Mouse (Mus musculus) thymus, postnatal 0 days (tissue): Measurements from ENCODE around the gene Ccdc62. TPM values are rescaled to one million over a fixed set of nuclear protein-coding genes. Genes with fewer than 3 reads are reported as not detected.
A peak's percentile ranks its signal among the peaks of the same experiment; 100 is the strongest.

Experiments
- DNase-seq: peaks from one replicate; pipeline ENCODE4 v3.0.0-alpha.2; 2015; ENCODE audit warnings: low spot score
- polyA plus RNA-seq: library from polyadenylated mRNA; unstranded; fragments of >200 nt; fragmentation: Nextera tagmentation; extraction: Ambion mirVana; gene quantifications from 2 replicates; pipeline ENCODE4 v1.2.1, GENCODE M21; 2015

The Ccdc62 gene
- polyA plus RNA-seq, 1 experiment from 2014 or later = 8.0 TPM

GRCm38 (mm10) chr5:123935931-123936330, 5.5 kb downstream of the Ccdc62 start:
- DNase-seq = no peak

GRCm38 (mm10) chr5:123938479-123938878, 8.0 kb downstream of the Ccdc62 start:
- DNase-seq = no peak

GRCm38 (mm10) chr5:123946546-123946945, 16.1 kb downstream of the Ccdc62 start:
- DNase-seq = no peak

GRCm38 (mm10) chr5:123947041-123947761, 16.7 kb downstream of the Ccdc62 start:
- DNase-seq = peak; percentile 69

GRCm38 (mm10) chr5:123952365-123953045, 22.0 kb downstream of the Ccdc62 start:
- no peak for DNase-seq

GRCm38 (mm10) chr5:123957213-123957612, 26.7 kb downstream of the Ccdc62 start:
- no peak for DNase-seq

GRCm38 (mm10) chr5:123959018-123959417, 28.5 kb downstream of the Ccdc62 start:
- no peak for DNase-seq

- no peak for DNase-seq
Observed at GRCm38 (mm10) chr5:123960129-123960528, 29.6 kb downstream of the Ccdc62 start.

- no peak for DNase-seq
Observed at GRCm38 (mm10) chr5:123961046-123961445, 30.6 kb downstream of the Ccdc62 start.

- no peak for DNase-seq
Observed at GRCm38 (mm10) chr5:123964208-123964607, 33.7 kb downstream of the Ccdc62 start.

- DNase-seq = no peak
Observed at GRCm38 (mm10) chr5:123966759-123967158, 36.3 kb downstream of the Ccdc62 start.

- DNase-seq = no peak
Observed at GRCm38 (mm10) chr5:123968468-123968867, 38.0 kb downstream of the Ccdc62 start.

GRCm38 (mm10) chr5:123969216-123969615, 38.7 kb downstream of the Ccdc62 start:
- DNase-seq = no peak

- no peak for DNase-seq
Observed at GRCm38 (mm10) chr5:123970576-123970975, 40.1 kb downstream of the Ccdc62 start.

- DNase-seq = no peak
Observed at GRCm38 (mm10) chr5:123972453-123972852, 42.0 kb downstream of the Ccdc62 start.

GRCm38 (mm10) chr5:123973299-123974178, 43.1 kb downstream of the Ccdc62 start, which contains the start of gene Hip1r:
TSS of gene Hip1r (plus strand) at chr5:123973628.
- peak; percentile 55 for DNase-seq

GRCm38 (mm10) chr5:123974179-123974485, 43.7 kb downstream of the Ccdc62 start:
- DNase-seq = peak; percentile 7

- peak; percentile 30 for DNase-seq
Observed at GRCm38 (mm10) chr5:123974616-123975111, 44.2 kb downstream of the Ccdc62 start.

GRCm38 (mm10) chr5:123975668-123976180, 45.2 kb downstream of the Ccdc62 start:
- DNase-seq = no peak

- no peak for DNase-seq
Observed at GRCm38 (mm10) chr5:123977231-123977630, 46.8 kb downstream of the Ccdc62 start.

- peak; percentile 9 for DNase-seq
Observed at GRCm38 (mm10) chr5:123978131-123978530, 47.7 kb downstream of the Ccdc62 start.
